Mouse (Mus musculus) forelimb bud, embryonic 11.5 days (tissue): ENCODE measurements around the gene Gpatch3.

Experiments
- DNase-seq: peaks from one replicate; pipeline ENCODE4 v3.0.0-alpha.2; 2012; ENCODE audit warnings: low read depth, low spot score

Gpatch3 gene

GRCm38 (mm10) chr4:133574070-133574842 is at the start of gene Gpatch3:
TSS of gene Gpatch3 (plus strand) at chr4:133574745.
- DNase-seq = peak; percentile 93

GRCm38 (mm10) chr4:133527788-133528187 is 46.8 kb upstream of the Gpatch3 start:
- no peak for DNase-seq

- no peak for DNase-seq
Measured at GRCm38 (mm10) chr4:133532777-133533176, 41.8 kb upstream of the Gpatch3 start.

- no peak for DNase-seq
Measured at GRCm38 (mm10) chr4:133536081-133536480, 38.5 kb upstream of the Gpatch3 start.

GRCm38 (mm10) chr4:133536652-133537051 is 37.9 kb upstream of the Gpatch3 start:
- DNase-seq = no peak

GRCm38 (mm10) chr4:133545272-133546231 is 29.0 kb upstream of the Gpatch3 start, which contains the start of gene Nudc:
TSS of gene Nudc (minus strand) at chr4:133545996.
- peak; percentile 96 for DNase-seq

GRCm38 (mm10) chr4:133552029-133552428 is 22.5 kb upstream of the Gpatch3 start:
- no peak for DNase-seq

GRCm38 (mm10) chr4:133552768-133553447 is 21.6 kb upstream of the Gpatch3 start, which contains the start of gene Nr0b2:
TSS of gene Nr0b2 (plus strand) at chr4:133553376.
- no peak for DNase-seq

GRCm38 (mm10) chr4:133553448-133554330 is 20.9 kb upstream of the Gpatch3 start:
- DNase-seq = no peak

- DNase-seq = no peak
Measured at GRCm38 (mm10) chr4:133557041-133557717, 17.4 kb upstream of the Gpatch3 start.

- no peak for DNase-seq
Measured at GRCm38 (mm10) chr4:133559846-133560245, 14.7 kb upstream of the Gpatch3 start.

GRCm38 (mm10) chr4:133561622-133562021 is 12.9 kb upstream of the Gpatch3 start:
- DNase-seq = no peak

- no peak for DNase-seq
Measured at GRCm38 (mm10) chr4:133563123-133563571, 11.4 kb upstream of the Gpatch3 start.

- DNase-seq = no peak
Measured at GRCm38 (mm10) chr4:133567251-133567650, 7.3 kb upstream of the Gpatch3 start.

GRCm38 (mm10) chr4:133569291-133570065 is 5.1 kb upstream of the Gpatch3 start:
- DNase-seq = no peak

- DNase-seq = no peak
Measured at GRCm38 (mm10) chr4:133570066-133570466, 4.5 kb upstream of the Gpatch3 start.

GRCm38 (mm10) chr4:133574843-133575202 is 278 bp downstream of the Gpatch3 start:
- no peak for DNase-seq

GRCm38 (mm10) chr4:133577983-133578382 is 3.4 kb downstream of the Gpatch3 start:
- no peak for DNase-seq

GRCm38 (mm10) chr4:133583690-133584058 is 9.1 kb downstream of the Gpatch3 start:
- DNase-seq = no peak
